Mouse (Mus musculus): ENCODE measurements at regions not wholly inside any gene's neighbourhood (a gene's known extent, or its start where the extent isn't known, plus 50 kb on each side); places are given as distances from the start of the nearest gene placed in this dataset.
A peak's percentile ranks its signal among the peaks of the same experiment; 100 is the strongest.

GRCm38 (mm10) chr10:111897361-111897760, 75.1 kb upstream of the Krr1 start:
- no peak for ATAC-seq
- no peaks in the 10 kb centered on the region for H3K27me3 ChIP-seq (replicated peaks)
- H3K4me2 ChIP-seq = no peak overlapping the region
- no peak overlapping the region for H3K9ac ChIP-seq
- no peak overlapping the region for H3K27ac ChIP-seq
- WGBS (ENCODE audit: insufficient replicate concordance) = 27% methylated on average over 3 of the region's 3 CpGs
- H3K9me3 ChIP-seq (replicated peaks) = no peaks in the 10 kb centered on the region
- no peak overlapping the region for H3K4me3 ChIP-seq
- no peaks in the 10 kb centered on the region for H3K36me3 ChIP-seq
- H3K4me1 ChIP-seq = no peaks in the 10 kb centered on the region

- no peak for ATAC-seq
- no peak overlapping the region for H3K9ac ChIP-seq
- no peaks in the 10 kb centered on the region for H3K36me3 ChIP-seq
- H3K4me1 ChIP-seq = no peaks in the 10 kb centered on the region
- no peaks in the 10 kb centered on the region for H3K27me3 ChIP-seq (replicated peaks)
- no peak overlapping the region for H3K27ac ChIP-seq
- no peaks in the 10 kb centered on the region for H3K9me3 ChIP-seq (replicated peaks)
- H3K4me2 ChIP-seq = no peak overlapping the region
- WGBS (ENCODE audit: insufficient replicate concordance) = 66% methylated on average over 17 of the region's 17 CpGs
- no peak overlapping the region for H3K4me3 ChIP-seq
Observed at GRCm38 (mm10) chr10:111900723-111901716, 71.4 kb upstream of the Krr1 start.

- Histone ChIP-seq H3K9me3 (replicated peaks) (no peaks in the 10 kb centered on the region), H3K4me2 (no peak overlapping the region), H3K27ac (no peak overlapping the region), H3K27me3 (replicated peaks) (no peaks in the 10 kb centered on the region), H3K9ac (no peak overlapping the region), H3K36me3 (no peaks in the 10 kb centered on the region), H3K4me3 (no peak overlapping the region), H3K4me1 (no peaks in the 10 kb centered on the region)
- whole genome bisulfite sequencing (ENCODE audit: insufficient replicate concordance) = 86% methylated on average over 8 of the region's 8 CpGs
- no peak for ATAC-seq
Observed at GRCm38 (mm10) chr10:111903956-111904355, 68.5 kb upstream of the Krr1 start.

- H3K4me2 ChIP-seq = no peak overlapping the region
- 67% methylated on average over 5 of the region's 5 CpGs for WGBS (ENCODE audit: insufficient replicate concordance)
- H3K4me3 ChIP-seq = no peak overlapping the region
- no peaks in the 10 kb centered on the region for H3K36me3 ChIP-seq
- no peak for ATAC-seq
- H3K4me1 ChIP-seq = no peaks in the 10 kb centered on the region
- no peaks in the 10 kb centered on the region for H3K27me3 ChIP-seq (replicated peaks)
- H3K9ac ChIP-seq = no peak overlapping the region
- 0 out of 2 replicates have a peak, but pooled peaks cover 2% of the 10 kb centered on the region for H3K9me3 ChIP-seq (replicated peaks)
- H3K27ac ChIP-seq = no peak overlapping the region
Observed at GRCm38 (mm10) chr10:111907836-111908235, 64.6 kb upstream of the Krr1 start.

GRCm38 (mm10) chr10:111912561-111912960, 59.9 kb upstream of the Krr1 start:
- Histone ChIP-seq H3K4me2 (no peak overlapping the region), H3K9me3 (replicated peaks) (0 out of 2 replicates have a peak, but pooled peaks cover 2% of the 10 kb centered on the region), H3K9ac (no peak overlapping the region), H3K4me1 (no peaks in the 10 kb centered on the region), H3K27me3 (replicated peaks) (no peaks in the 10 kb centered on the region), H3K4me3 (no peak overlapping the region), H3K27ac (no peak overlapping the region), H3K36me3 (no peaks in the 10 kb centered on the region)
- no peak for ATAC-seq
- WGBS (ENCODE audit: insufficient replicate concordance) = 87% methylated on average over 6 of the region's 6 CpGs

- WGBS (ENCODE audit: insufficient replicate concordance) = 79% methylated on average over 20 of the region's 20 CpGs
- Histone ChIP-seq H3K4me1 (no peaks in the 10 kb centered on the region), H3K27ac (no peak overlapping the region), H3K9me3 (replicated peaks) (0 out of 2 replicates have a peak, but pooled peaks cover 2% of the 10 kb centered on the region), H3K27me3 (replicated peaks) (no peaks in the 10 kb centered on the region), H3K9ac (no peak overlapping the region), H3K4me2 (no peak overlapping the region), H3K36me3 (no peaks in the 10 kb centered on the region), H3K4me3 (no peak overlapping the region)
- ATAC-seq = no peak
Observed at GRCm38 (mm10) chr10:111913066-111913785, 59.2 kb upstream of the Krr1 start.

- 0 out of 2 replicates have a peak, but pooled peaks cover 2% of the 10 kb centered on the region for H3K9me3 ChIP-seq (replicated peaks)
- no peak overlapping the region for H3K9ac ChIP-seq
- H3K27ac ChIP-seq = no peak overlapping the region
- H3K36me3 ChIP-seq = no peaks in the 10 kb centered on the region
- H3K27me3 ChIP-seq (replicated peaks) = no peaks in the 10 kb centered on the region
- no peak overlapping the region for H3K4me2 ChIP-seq
- H3K4me3 ChIP-seq = no peak overlapping the region
- peaks cover 7% of the 10 kb centered on the region for H3K4me1 ChIP-seq
- 74% methylated on average over 4 of the region's 4 CpGs for WGBS (ENCODE audit: insufficient replicate concordance)
- no peak for ATAC-seq
Observed at GRCm38 (mm10) chr10:111914231-111914630, 58.2 kb upstream of the Krr1 start.

GRCm38 (mm10) chr10:111918071-111918507, 54.4 kb upstream of the Krr1 start:
- H3K4me1 ChIP-seq = peaks cover 18% of the 10 kb centered on the region
- H3K4me3 ChIP-seq = no peak overlapping the region
- WGBS (ENCODE audit: insufficient replicate concordance) = 73% methylated on average over 3 of the region's 3 CpGs
- H3K27me3 ChIP-seq (replicated peaks) = no peaks in the 10 kb centered on the region
- no peaks in the 10 kb centered on the region for H3K36me3 ChIP-seq
- H3K4me2 ChIP-seq = no peak overlapping the region
- no peaks in the 10 kb centered on the region for H3K9me3 ChIP-seq (replicated peaks)
- ATAC-seq = no peak
- no peak overlapping the region for H3K9ac ChIP-seq
- no peak overlapping the region for H3K27ac ChIP-seq

- Histone ChIP-seq H3K4me1 (peaks cover 23% of the 10 kb centered on the region), H3K36me3 (no peaks in the 10 kb centered on the region), H3K27me3 (replicated peaks) (no peaks in the 10 kb centered on the region), H3K4me2 (no peak overlapping the region), H3K9me3 (replicated peaks) (no peaks in the 10 kb centered on the region), H3K4me3 (no peak overlapping the region), H3K27ac (no peak overlapping the region), H3K9ac (no peak overlapping the region)
- ATAC-seq = peak; percentile 87
- WGBS (ENCODE audit: insufficient replicate concordance) = 17% methylated on average over 2 of the region's 2 CpGs
Observed at GRCm38 (mm10) chr10:111919475-111919874, 53.0 kb upstream of the Krr1 start.

- ATAC-seq = no peak
Observed at GRCm38 (mm10) chr10:111921492-111921891, 51.0 kb upstream of the Krr1 start.

More at GRCm38 (mm10) chr10:111921492-111921891, 51.0 kb upstream of the Krr1 start:
- no peak overlapping the region for H3K4me3 ChIP-seq
- H3K27ac ChIP-seq = no peak overlapping the region
- no peaks in the 10 kb centered on the region for H3K36me3 ChIP-seq
- H3K9me3 ChIP-seq (replicated peaks) = no peaks in the 10 kb centered on the region
- H3K4me1 ChIP-seq = peaks cover 26% of the 10 kb centered on the region
- H3K4me2 ChIP-seq = no peak overlapping the region
- no peak overlapping the region for H3K9ac ChIP-seq
- H3K27me3 ChIP-seq (replicated peaks) = peaks cover 6% of the 10 kb centered on the region; the same call in 1 of the 2 replicates
- 60% methylated on average over 9 of the region's 9 CpGs for WGBS (ENCODE audit: insufficient replicate concordance)

Data from liver, embryonic 12.5 days (tissue).